Mouse (Mus musculus): ENCODE measurements around the gene 1700020D05Rik. TPM values are rescaled to one million over a fixed set of nuclear protein-coding genes. Genes with fewer than 3 reads are reported as not detected.
"Not testable (repeated sequence)": the region's sequence is repeated elsewhere in the genome, so short reads cannot be mapped to it uniquely, and the experiment has no call there.

The 1700020D05Rik gene
- total RNA-seq, 2 experiments from 2014 or later: 0.21 to 0.30 TPM

DNA sequence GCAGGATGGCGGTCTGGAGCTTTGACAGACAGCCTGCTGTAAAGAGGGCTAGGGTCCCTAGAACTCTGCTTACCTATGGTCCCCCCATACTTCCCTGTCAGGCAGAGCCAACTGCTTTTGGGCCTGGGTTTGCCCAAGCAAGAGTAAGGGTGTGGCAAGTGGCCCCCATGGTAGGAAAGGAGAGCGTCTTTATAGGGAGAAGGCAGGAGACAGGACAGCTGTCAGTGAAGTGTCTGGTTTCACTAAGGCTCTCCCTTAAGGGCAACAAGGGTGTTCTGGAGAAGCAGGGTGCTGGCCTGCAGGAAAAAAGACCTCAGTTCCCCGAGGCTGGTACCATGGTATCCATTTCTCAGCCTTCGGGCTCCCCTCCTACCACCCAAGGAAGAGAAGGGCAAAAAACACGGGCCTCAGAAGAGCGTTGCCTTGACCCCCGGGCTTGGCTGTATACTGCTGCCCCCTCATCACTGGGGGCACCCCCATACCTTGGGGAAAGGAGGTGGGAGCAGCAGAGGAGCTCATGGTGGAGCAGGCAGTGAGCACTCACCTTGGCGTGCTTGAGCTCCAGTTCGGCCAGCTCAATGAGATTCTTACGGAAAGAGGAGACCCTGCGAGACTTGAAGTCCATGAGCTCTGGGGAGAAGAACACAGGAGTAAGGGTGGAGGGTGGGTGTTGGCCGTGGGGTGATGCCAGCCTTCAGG is 8.1 kb downstream of the 1700020D05Rik start:
- no peak for DNase-seq (ENCODE audit: low spot score)

DNA sequence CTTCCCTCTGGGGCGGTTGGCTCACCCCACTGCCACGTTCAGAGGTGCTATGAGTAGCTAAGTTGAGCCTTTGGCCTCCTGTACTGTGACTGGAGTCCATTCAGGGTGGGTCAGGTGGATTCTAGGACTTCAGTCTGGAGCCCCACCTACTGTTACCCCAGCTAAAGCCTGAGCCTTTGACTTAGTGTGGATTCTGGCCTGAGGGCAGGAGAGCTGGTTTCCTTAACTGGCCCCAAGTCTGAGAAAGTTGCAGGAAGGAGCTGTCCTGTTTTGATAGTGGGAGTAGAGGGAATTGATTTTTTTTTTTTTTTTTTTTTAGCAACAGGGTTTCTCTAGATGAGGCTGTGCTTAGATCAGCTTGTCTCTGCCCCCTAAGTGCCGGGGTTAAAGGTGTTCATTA is 9.3 kb downstream of the 1700020D05Rik start:
- no peak for DNase-seq (ENCODE audit: low spot score)

DNA sequence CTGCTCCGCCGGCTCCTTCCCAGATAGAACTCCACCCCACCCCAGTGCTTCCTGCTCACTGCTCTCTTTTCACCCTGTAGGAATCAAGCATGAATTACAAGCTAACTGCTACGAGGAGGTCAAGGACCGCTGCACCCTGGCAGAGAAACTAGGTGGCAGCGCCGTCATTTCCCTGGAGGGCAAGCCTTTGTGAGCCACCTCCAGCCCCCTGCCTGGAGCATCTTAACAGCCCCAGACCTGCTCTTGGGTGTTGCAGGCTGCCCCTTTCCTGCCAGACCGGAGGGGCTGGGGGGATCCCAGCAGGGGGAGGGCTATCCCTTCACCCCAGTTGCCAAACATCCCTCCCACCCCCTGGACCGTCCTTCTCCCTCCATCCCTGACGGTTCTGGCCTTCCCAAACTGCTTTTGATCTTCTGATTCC is 10.3 kb downstream of the 1700020D05Rik start:
- DNase-seq (ENCODE audit: low spot score): not testable (repeated sequence)

DNA sequence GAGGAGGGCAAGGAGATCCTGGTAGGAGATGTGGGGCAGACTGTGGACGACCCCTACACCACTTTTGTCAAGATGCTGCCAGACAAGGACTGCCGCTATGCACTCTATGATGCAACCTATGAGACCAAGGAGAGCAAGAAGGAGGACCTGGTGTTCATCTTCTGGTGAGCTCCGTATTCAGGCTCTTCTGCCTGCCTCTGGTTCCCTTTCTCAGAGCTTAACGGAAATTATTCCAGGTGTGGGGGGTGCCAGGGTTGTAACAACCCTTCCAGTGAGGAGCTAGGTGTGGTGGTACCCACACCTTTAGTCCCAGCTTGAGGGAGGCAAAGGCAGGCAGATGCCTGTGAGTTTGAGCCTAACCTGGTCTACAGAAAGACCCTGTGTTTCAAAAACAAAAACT is 10.9 kb downstream of the 1700020D05Rik start:
- DNase-seq (ENCODE audit: low spot score): no peak

DNA sequence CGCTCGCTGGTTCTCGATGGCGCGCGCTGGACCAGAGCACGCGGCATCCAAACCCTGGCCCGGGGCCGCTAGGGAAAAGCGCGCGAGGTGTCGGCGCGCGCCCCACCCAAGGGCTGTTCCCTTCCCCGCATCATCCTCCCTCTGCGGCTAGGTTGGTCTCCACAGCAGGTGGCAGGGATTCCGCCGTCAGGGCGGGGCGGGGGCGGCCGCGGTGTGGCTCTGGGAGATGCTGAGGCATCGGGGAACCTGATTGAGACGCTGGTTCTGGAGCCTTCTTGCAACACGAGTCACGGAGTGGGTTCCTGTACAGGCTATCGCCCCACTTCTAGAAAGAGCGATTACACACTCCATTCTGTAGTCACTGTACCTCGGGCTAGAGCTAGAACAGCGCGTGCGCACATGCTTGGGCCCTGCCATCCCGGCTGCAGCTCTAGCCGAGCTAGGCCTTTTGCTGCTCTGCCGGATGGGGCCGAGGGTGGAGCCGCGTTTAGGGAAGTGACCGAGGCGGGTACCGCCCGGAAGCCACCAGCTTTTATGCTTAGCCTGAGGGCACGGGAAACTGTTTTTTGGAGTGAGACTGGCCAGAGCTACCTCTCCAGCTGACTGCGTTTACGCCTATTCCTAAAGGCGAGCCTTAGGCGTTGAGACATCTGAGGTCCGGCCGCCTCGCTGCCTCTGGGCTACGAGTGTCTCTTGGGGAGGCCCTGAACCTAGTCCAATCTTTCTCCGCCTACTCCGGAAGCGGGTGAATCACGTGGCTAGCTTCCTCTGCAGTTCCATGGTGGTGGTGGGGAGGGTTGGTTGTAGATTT is 12.5 kb downstream of the 1700020D05Rik start:
- DNase-seq (ENCODE audit: low spot score): peak; percentile 90

DNA sequence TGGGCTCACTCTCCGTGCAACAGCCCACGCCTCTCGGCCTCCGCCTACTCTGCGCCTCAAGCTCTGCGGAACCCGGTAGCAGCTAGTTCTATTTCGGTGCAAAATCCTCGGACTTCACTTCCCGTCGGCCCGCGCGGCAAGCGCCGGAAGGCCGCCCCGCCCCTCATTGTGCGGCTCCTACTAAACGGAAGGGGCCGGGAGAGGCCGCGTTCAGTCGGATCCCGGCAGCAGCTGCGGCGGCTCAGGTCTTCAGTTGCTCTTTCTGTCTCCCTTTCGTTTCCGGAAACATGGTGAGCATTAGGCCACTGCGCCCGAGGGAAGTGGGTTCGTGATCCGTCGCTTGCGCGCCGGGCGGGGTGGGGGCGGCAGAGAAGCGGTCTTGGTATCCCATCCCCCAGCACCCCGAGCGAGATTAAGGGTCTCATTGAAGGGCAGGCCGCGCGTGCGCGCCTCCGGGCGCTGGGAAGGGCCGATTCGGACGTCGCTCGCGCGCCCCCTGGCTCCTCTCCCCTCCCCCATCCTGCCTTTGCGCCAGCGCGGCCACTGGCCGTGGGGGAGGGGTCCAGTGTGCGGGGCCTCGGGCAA is 13.2 kb downstream of the 1700020D05Rik start, which contains the start of gene Cfl1:
Gene Cfl1 (plus strand): TSS at position 143 of the 585 bp plus-strand sequence.
- peak; percentile 95 for DNase-seq (ENCODE audit: low spot score)

DNA sequence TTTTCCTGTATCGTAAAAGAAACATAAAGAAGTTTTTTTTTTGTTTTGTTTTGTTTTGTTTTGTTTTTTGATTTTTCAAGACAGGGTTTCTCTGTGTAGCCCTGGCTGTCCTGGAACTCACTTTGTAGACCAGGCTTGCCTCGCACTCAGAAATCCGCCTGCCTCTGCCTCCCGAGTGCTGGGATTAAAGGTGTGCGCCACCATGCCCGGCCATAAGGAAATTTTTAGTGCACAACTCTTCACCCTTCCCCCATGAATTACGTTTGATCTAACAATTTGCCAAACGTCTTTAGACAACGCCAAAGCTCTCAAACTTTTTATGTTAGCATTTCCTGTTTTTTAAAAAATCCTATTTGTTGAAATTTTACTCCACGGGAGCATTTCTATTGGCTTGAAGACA is 13.9 kb downstream of the 1700020D05Rik start:
- DNase-seq (ENCODE audit: low spot score): not testable (repeated sequence)

DNA sequence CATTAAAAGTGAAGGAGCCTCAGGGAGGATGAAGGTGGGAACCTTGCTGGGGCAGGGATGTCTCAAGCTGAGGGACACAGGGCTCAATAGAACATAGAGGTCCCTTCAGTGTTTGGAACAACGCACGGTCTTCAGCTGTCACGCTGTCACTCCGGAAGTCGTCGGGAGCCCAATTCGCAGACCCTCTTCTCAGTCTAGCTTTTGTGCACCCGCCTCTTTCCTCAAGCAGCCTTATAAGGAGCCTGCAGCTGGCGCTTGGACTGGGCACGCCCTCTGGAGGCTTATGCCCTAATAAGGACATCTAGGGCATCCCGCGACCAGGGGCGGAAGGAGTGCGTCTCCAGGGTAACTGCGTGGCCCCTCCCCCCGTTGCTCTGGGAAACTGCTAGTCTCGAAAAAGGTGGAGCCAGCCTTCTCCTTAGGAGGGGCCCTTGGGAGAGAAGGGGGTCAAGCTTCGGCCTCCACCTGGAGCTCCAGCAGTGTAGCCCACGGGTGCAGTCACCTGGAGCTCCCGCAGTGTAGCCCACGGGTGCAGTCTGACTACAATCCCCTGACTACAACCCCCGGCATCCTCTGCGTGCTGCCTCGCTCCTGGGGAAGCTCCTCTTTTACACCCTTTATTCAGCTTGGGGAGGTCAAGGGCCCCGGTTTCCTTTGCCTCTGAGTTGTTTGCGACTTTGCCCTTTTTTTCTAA is 14.6 kb downstream of the 1700020D05Rik start:
- peak; percentile 98 for DNase-seq (ENCODE audit: low spot score)

DNA sequence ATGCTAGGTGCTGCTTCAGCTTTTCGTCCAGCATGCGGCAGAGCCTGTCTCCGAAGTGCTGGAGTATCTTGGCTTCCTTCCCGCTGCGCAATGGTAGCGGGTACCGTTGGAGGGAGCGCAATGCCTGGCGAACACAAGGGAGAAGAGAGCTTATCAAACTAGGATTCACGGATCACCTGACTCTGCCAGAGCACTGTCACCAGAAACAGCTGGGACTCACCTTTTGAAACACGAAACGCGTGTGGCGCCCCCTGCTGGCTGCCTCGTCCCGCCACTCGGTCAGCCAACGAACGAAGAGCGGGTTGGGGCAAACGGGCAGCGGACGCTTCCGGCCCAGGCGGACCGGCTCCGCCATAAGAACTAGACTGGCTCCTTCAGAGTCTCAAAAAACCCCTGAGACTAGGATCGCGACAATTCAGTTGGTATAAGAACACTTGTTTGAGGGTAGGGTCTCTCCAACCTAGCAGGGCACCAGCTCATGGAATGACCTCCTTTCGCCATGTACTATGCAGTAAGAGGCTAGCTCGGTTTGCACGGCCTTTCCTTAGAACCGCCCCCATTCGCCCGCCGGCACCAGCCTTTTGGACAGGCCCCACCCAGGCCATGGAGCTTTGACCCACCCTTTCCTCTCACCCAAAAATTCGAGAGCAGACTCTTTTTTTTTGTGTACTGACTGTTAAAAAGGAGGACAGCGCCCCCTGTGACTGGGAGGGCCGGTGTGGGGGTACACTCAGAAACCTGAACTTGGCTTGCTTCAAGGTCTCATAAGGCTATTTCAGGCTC is 15.6 kb downstream of the 1700020D05Rik start, which contains the start of gene Mus81:
Gene Mus81 (minus strand): TSS at position 635 of the 783 bp plus-strand sequence.
- peak; percentile 97 for DNase-seq (ENCODE audit: low spot score)

DNA sequence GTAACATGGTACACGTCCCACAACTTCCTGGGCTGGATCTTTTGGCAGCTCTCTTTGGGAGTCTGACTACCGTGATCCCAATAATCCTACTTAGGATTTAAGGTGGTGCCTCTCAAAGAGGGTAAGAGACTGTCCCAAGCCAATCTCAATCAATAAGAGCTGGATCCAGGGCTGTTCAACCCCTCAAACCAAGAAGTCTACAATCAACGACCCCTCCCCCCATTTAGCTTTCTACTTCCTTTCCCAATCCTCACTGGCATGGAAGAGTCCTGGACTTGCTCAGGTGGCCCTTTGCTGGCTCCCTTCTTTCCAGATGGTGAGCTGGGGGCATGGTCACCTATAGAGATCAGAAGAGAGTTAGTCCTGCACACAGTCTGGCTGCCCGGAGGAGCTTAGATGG is 16.8 kb downstream of the 1700020D05Rik start:
- DNase-seq (ENCODE audit: low spot score): no peak

DNA sequence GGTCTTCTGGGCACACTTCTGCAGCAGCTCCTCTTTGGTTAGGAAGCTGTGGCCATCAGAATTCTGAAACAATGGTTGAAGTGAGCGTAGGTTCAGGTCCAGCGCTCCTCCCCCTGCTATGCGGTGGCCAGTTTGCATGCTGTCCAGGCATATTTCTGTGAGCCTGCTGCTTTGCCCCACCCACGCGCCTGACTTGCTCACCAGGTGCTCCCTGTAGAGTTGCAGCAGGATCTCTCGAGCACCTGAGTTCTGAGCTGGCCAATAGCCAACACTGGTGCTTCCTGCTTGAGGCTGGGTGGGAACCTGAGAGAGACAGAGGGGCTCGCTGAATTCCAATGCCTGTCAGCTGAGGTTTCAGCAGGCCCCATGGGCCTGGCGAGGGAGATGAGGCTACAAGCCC is 17.3 kb downstream of the 1700020D05Rik start:
- no peak for DNase-seq (ENCODE audit: low spot score)

DNA sequence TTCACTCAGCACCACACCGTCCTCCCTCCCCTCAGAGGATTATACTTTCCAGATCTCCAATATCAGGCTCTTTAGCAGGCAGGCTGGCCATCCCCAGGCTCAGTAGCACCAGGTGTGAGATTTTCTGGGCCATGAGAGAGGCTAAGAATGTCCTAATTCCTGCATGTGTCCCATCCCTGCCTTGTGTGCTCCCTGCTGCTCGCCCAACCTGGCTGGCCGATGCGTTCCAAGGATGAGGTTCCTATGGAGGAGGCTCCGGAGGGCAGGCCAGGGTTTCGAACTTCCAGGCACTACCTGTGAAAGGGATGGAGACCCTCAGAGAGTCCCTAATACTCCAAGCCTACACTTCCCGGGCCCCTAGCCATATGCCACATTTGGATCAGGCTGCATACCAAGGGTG is 17.8 kb downstream of the 1700020D05Rik start:
- no peak for DNase-seq (ENCODE audit: low spot score)

DNA sequence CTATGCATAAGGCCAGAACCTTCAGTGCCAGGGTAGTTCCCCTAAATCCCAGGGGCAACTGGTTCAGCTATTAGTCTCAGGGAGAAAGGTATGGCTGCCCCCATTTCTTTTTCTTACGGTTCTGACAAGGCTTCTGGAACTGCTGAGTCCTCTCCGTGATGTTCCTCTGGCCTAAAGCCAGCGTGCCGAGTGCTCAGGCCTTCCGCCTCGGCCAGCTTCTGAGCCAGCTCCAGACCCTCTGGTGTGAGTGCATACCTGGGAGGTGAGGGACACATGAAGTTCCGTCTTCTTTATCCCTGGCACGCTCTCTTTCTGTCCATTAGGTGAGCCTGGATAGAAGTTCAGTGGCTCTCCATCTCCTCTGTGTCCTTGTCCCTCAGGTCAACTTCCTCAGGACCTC is 18.2 kb downstream of the 1700020D05Rik start:
- no peak for DNase-seq (ENCODE audit: low spot score)

DNA sequence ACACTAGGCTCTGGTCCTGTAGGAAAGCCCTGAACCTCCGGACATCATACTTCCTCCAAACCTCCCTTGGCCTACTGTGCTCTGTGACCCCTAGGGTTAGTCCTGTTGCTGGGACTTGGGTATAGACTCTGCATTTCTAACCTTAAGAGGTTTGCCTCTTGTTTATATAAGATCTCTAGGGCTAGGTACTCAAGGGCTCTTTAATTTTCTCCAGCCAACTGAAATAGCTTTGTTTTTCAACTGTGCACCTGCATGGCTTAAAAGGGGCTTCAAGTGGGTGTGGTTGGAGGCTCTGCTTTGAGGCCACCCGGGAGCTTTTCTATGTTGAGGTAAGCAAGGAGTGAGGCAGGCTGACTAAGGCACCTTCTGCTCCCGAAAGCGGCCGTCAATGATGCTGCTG is 19.1 kb downstream of the 1700020D05Rik start:
- DNase-seq (ENCODE audit: low spot score): no peak

DNA sequence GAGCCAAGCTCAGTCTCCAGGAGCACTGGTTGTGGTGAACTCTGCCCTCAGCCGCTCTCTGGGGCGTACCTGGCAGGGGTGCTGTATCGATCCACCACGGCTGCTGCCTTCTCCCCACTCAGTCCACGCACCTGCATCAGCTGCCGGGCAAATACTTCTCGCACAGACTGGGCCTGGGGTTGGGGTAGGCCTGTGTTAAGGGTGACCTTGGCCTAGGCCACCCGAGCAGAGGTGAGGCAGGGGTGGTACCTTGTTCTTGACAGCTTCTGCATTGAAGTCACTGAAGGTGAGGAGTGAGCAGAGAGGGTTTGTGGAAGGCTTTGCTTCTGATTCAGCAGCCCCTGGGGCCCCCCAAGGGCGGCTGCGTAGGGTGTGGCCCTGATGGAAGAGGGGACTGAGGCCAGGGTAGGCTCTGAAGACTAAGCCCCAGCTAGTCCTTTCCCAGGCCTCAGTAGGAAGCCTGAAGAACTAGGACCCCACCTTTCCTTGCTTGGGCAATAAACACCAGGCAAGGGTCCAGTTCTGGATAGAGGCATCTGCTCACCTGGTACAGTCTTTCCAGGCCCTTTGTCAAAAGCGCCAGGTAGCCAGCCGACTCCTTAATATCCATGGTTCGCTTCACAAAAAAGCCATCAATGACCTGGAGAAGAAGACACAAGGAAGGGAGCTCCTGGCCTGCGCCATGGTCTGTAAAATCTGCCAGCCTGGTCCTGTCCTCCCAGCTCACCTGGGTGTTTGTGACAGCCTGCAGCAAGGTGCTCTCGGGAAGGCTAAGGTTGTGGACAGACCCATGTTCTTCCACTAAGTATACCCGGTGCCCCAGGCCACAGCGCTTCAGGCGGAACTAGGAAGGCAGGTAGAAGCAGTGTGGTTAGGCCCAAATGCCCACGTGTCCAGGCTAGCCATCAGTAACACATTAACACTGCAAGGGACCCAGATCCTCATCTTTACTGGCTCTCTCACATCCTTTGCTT is 19.9 kb downstream of the 1700020D05Rik start:
- DNase-seq (ENCODE audit: low spot score): no peak

DNA sequence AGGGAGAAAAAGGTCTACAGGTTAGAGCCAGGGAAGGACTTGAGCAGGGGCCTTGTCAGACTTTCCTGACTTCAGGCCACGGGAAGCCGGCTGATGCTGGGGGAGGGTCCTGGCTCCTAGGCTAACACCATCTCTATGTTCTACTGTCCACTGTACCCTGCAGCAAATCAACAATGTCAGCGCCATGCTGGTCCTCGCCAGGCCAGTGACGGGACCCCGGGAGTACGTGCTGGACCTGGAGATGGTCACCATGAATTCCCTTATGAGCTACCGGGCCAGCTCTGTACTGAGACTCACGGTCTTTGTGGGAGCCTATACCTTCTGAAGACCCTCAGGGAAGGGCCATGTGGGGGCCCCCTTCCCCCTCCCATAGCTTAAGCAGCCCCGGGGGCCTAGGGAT is 22.2 kb downstream of the 1700020D05Rik start:
- no peak for DNase-seq (ENCODE audit: low spot score)

DNA sequence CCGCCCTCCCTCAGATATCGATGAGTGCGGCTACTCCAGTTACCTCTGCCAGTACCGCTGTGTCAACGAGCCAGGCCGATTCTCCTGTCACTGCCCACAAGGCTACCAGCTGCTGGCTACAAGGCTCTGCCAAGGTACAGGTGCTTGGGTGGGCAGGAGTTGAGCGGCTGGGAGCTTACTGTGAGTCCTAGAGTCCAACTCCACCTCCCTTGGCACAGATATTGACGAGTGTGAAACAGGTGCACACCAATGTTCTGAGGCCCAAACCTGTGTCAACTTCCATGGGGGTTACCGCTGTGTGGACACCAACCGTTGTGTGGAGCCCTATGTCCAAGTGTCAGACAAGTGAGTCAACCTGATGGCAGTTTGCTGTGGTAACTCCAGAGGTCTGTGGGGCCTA is 23.6 kb downstream of the 1700020D05Rik start:
- no peak for DNase-seq (ENCODE audit: low spot score)

DNA sequence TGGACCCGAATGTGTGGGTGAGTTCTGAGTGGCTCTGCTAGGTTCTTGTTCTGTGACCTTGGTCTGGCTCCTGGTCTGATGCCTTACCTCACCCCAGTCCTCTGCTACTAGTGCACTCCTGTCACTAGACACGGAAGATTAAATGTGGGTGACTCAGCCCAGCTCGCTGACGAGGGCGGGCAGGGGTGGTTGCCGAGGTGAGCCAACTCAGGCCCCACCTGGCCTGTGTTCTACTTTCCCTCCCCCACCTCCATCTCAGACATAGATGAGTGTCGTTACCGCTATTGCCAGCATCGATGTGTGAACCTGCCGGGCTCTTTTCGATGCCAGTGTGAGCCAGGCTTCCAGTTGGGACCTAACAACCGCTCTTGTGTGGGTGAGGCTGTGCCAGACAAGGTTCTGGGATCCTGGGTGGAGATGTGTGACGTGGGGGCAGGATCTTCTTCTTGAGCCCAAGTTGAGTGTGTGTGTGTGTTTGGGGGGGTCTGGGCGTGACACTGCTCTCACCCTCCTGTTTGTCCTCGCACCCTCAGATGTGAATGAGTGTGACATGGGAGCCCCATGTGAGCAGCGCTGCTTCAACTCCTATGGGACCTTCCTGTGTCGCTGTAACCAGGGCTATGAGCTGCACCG is 25.8 kb downstream of the 1700020D05Rik start:
- DNase-seq (ENCODE audit: low spot score): no peak

DNA sequence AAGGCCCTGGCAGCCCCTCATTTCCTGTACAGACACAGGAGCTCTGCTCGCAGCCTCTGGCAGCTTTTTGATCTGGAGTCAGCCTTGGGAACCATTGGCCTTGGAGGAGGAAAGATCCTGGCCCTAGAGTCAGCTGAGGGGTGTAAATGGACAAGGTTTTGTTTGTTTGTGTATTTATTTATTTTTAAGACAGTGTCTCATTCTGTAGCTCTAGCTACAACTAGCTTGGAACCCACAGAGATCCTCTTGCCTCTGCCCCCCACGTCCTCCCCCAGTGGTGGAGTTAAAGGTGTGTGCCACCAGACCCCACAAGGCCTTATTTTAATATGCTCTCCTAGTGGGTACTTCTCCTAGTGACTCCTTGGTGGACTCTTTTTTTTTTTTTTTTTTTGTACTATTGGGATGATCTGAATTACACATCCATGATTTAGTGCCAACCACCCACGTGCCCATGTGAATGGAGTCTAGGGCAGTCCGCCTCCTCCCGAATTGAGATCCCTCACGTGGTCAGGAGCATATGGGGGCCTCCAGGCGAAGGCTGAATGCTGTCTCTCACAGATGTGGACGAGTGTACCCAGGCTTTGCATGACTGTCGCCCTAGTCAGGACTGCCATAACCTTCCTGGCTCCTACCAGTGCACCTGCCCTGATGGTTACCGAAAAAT is 26.5 kb downstream of the 1700020D05Rik start:
- DNase-seq (ENCODE audit: low spot score): no peak
